Mouse (Mus musculus) E14TG2a.4 (cell line): ENCODE measurements around the gene Osbpl10.

Experiments
- CTCF ChIP-seq: conservative IDR thresholded peaks from 2 replicates; pipeline ENCODE4 v1.5.1; 2014; ENCODE audit warnings: low read length
- NANOG ChIP-seq: IDR thresholded peaks from 2 replicates; pipeline ENCODE4 v1.6.1; 2014; ENCODE audit warnings: borderline replicate concordance, low read length, mixed read lengths
- POU5F1 ChIP-seq: IDR thresholded peaks from 2 replicates; pipeline ENCODE4 v1.6.1; 2014; ENCODE audit warnings: low read length, borderline replicate concordance

GRCm38 (mm10) chr9:115233721-115234120 lies 255.4 kb downstream of the Osbpl10 start:
- TF ChIP-seq CTCF (no peak), NANOG (no peak), POU5F1 (no peak)
